Mouse (Mus musculus): ENCODE results near the gene Gm3012. TPM values are rescaled to one million over a fixed set of nuclear protein-coding genes. Genes with fewer than 3 reads are reported as not detected.
"Not testable (repeated sequence)": the region's sequence is repeated elsewhere in the genome, so short reads cannot be mapped to it uniquely, and the experiment has no call there.

The Gm3012 gene
- not detected in 2 replicates for polyA plus RNA-seq (2011; ENCODE audit: insufficient read depth, insufficient read length, low replicate concordance, missing spikeins)

DNA sequence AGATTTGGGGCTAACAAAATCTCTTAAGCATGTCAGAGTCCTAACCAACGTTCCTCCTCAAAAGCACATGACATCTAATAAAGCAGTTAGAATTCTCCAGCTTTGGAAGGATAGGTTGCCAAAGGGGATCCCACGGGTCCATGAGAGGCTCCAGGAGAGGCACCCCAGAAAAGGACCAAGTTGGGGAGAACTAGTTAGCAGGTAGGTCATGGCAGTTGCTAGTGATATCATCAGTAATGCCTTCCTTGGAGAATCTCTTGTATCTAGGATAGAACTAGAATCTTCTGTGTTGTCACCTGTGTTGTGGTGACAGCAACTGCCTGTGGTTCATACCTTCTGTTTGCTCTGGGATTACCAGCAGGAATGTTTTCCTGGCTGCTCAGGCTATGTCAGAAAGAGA is at the start of gene Gm3012:
Gene Gm3012, plus strand, starts transcription at position 301 of the 400 bp plus-strand sequence.
- not testable (repeated sequence) for H3K4me3 ChIP-seq (replicated peaks; ENCODE audit: control insufficient read depth, low read depth, low read length); H3K27ac ChIP-seq (ENCODE audit: control insufficient read depth, insufficient read depth, low read depth, low read length, poor library complexity); H3K4me1 ChIP-seq (ENCODE audit: control insufficient read depth, insufficient read depth, low read length)
- no CpG with 5 or more reads among the region's 2 CpGs for WGBS

DNA sequence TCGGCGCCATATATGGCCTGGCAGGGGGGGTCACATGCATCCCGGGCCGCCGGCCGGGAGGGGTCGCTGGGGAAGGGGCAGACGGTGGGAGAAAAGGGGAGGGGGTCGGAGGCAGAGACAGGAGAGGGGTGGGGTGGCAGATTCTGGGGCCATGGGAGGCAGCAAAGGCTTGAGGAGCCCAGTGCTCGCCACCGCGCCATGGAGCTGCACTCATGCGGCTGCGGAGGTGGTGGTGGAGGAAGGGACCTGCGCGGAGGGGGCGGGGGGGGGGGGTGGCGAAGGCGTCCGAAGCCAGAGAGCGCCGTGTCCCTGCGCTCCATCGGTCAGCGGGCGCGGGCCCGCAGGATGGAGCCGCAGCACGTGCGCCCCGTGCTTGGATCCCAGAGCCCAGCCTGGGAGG is 17.4 kb downstream of the Gm3012 start, which contains the start of gene Gm3020:
Gene Gm3020, plus strand, starts transcription at position 301 of the 400 bp plus-strand sequence.
- not testable (repeated sequence) for H3K4me3 ChIP-seq (replicated peaks; ENCODE audit: control insufficient read depth, low read depth, low read length); H3K4me1 ChIP-seq (ENCODE audit: control insufficient read depth, insufficient read depth, low read length); H3K27ac ChIP-seq (ENCODE audit: control insufficient read depth, insufficient read depth, low read depth, low read length, poor library complexity)
- WGBS: no CpG with 5 or more reads among the region's 32 CpGs

DNA sequence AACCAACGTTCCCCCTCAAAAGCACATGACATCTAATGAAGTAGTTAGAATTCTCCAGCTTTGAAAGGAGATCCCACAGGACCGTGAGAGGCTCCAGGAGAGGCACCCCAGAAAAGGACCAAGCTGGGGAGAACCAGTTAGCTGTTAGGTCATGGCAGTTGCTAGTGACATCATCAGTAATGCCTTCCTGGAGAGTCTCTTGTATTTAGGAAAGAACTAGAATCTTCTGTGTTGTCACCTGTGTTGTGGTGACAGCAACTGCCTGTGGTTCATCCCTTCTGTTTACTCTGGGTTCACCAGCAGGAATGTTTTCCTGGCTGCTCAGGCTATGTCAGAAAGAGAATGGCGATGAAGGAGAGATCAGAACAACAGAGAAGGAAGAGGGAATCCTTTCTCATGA is 54.2 kb downstream of the Gm3012 start, which contains the start of gene Gm3043:
Gene Gm3043, plus strand, starts transcription at position 301 of the 400 bp plus-strand sequence.
- H3K4me1 ChIP-seq (ENCODE audit: control insufficient read depth, insufficient read depth, low read length); H3K4me3 ChIP-seq (replicated peaks; ENCODE audit: control insufficient read depth, low read depth, low read length); H3K27ac ChIP-seq (ENCODE audit: control insufficient read depth, insufficient read depth, low read depth, low read length, poor library complexity): not testable (repeated sequence)
- WGBS: no CpG with 5 or more reads among the region's 3 CpGs

Other genes with a start within 250 kb of the Gm3012 start
- gene Gm10413, start 239.4 kb upstream of the Gm3012 start, polyA plus RNA-seq (2011; ENCODE audit: insufficient read depth, insufficient read length, low replicate concordance, missing spikeins): not detected in 2 replicates
- not detected in 2 replicates for gene Gm10409, start 221.9 kb upstream of the Gm3012 start, polyA plus RNA-seq (2011; ENCODE audit: insufficient read depth, insufficient read length, low replicate concordance, missing spikeins)
- not detected in 2 replicates for gene Gm3005, start 206.4 kb upstream of the Gm3012 start, polyA plus RNA-seq (2011; ENCODE audit: insufficient read depth, insufficient read length, low replicate concordance, missing spikeins)
- gene Gm10408, start 185.1 kb upstream of the Gm3012 start, polyA plus RNA-seq (2011; ENCODE audit: insufficient read depth, insufficient read length, low replicate concordance, missing spikeins): not detected in 2 replicates
- not detected in 2 replicates for gene Gm3020, start 17.5 kb downstream of the Gm3012 start, polyA plus RNA-seq (2011; ENCODE audit: insufficient read depth, insufficient read length, low replicate concordance, missing spikeins)
- not detected in 2 replicates for gene Gm3043, start 54.3 kb downstream of the Gm3012 start, polyA plus RNA-seq (2011; ENCODE audit: insufficient read depth, insufficient read length, low replicate concordance, missing spikeins)
- gene Gm3002, start 175.6 kb downstream of the Gm3012 start, polyA plus RNA-seq (2011; ENCODE audit: insufficient read depth, insufficient read length, low replicate concordance, missing spikeins): not detected in 2 replicates
- gene Gm3033, start 211.7 kb downstream of the Gm3012 start, polyA plus RNA-seq (2011; ENCODE audit: insufficient read depth, insufficient read length, low replicate concordance, missing spikeins): not detected in 2 replicates
- gene Gm2916, start 249.7 kb downstream of the Gm3012 start, polyA plus RNA-seq (2011; ENCODE audit: insufficient read depth, insufficient read length, low replicate concordance, missing spikeins): not detected in 2 replicates

All from bone marrow, adult 2 months (tissue).